Mouse (Mus musculus): Measurements from ENCODE around the gene Jade2.

The Jade2 gene

DNA sequence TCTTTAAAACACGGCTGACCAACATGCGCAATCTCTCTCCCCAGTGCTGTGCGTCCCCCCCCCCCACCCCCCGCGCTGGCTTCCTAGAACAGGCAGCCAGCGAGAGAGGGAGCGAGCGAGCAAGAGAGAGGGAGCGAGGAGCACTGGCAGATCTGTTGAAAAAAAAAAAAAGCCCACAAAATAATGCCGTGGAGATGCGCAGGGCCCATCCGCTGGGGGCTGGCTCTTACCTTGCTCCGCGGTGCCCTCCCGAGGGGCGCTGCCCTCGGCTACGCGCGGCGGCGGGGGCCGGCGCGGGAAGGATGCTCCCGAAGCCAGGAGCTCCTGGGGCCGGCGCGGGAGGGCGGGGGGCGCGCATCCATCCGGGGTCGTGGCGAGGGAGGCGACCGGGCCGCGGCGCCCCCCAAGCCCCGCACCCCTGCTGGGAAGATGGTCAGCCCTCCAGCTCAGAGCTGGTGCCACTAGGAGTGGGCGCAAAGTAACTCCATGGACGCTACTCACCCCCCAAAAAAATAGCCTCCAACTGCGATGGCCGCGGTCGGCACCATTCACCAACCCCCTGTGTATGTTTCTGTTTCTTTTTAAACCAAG, at the start of gene Jade2:
Jade2 (minus strand) TSS at position 573 of the 591 bp plus-strand sequence.
- DNase-seq (ENCODE audit: low read depth, low spot score), result no peak

GRCm38 (mm10) chr11:51904224-51904623, 46.8 kb upstream of the Jade2 start:
- DNase-seq (ENCODE audit: low read depth, low spot score), result no peak

GRCm38 (mm10) chr11:51899691-51900090, 42.2 kb upstream of the Jade2 start:
- no peak for DNase-seq (ENCODE audit: low read depth, low spot score)

DNA sequence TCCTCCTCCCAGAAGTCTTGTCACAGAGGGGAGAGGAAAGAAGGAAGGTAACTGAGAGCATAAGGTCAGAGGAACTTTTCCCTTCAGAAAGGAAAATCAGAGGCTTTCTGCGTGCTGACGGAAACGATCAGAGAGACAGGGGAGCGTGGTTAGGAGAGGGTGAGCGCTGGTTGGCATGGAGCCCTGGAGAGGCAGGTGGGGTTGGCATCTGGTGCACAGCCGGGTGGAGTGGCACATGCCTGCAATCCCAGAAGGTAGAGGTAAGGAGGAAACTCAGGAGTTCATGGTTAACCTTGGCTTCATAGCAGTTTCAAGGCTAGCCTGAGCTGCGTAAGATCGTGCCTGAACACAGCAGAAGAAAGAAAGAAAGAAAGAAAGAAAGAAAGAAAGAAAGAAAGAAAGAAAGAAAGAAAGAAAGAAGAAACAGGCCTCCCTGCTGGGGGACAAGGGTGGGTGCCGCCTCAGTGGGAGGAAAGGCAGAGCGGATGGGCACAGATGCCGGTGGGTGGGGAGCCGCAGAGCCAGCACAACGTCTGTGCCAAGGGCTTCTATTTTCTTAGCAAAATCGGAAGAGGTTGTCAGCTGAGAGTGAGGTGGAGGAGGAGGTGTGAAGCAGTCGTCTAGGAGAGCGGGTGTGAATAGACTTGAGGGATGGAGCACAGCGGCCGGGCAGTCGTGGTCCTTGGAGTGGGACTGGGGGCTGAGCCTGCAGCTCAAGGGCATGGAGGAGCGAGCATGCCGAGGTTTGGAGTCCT, 41.0 kb upstream of the Jade2 start:
- DNase-seq (ENCODE audit: low read depth, low spot score), result no peak

DNA sequence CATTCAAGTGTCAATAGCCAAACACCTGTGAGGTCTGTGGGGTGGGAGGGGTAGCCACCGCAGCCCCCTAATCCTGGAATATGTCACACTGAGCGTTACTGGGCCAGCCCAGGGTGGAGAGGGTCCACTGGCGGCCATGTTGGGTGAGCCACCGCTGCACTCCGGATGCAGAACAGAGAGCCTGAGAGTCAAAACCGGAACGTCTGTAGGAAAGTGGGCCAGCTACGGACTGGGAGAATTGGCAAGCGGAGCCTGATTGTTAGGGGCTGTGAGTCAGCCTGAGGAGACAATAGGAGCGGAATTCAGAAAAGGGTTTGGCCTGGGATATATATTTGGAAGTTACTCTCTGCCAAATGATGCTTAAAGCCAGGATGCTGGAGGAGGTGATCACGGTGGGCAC, 39.9 kb upstream of the Jade2 start:
- no peak for DNase-seq (ENCODE audit: low read depth, low spot score)

GRCm38 (mm10) chr11:51896012-51896411, 38.6 kb upstream of the Jade2 start:
- no peak for DNase-seq (ENCODE audit: low read depth, low spot score)

- DNase-seq (ENCODE audit: low read depth, low spot score), result no peak
Measured at GRCm38 (mm10) chr11:51885681-51886080, 28.2 kb upstream of the Jade2 start.

- DNase-seq (ENCODE audit: low read depth, low spot score), result no peak
Measured at GRCm38 (mm10) chr11:51884092-51884491, 26.6 kb upstream of the Jade2 start.

DNA sequence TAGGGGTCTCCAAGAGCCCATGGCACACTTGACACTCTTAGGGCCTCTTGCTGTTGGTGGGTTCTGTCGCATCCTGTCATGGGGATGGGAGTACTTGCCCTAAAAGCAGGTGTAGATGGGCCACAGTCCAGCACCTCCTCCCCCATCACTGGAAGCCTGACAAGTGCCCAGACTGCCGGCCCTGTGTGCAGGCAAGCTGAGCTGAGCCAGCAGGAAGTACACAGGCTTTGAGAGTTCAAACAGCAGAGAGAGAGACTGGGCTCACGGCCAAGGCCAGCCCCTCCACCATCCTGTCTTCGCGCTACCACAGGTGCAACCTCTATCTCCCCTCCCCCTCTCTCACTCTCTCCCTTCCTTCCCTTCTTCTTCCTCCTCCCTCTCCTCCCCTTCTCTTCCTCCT, 26.2 kb upstream of the Jade2 start:
- no peak for DNase-seq (ENCODE audit: low read depth, low spot score)

- no peak for DNase-seq (ENCODE audit: low read depth, low spot score)
Measured at GRCm38 (mm10) chr11:51881776-51882175, 24.3 kb upstream of the Jade2 start.

DNA sequence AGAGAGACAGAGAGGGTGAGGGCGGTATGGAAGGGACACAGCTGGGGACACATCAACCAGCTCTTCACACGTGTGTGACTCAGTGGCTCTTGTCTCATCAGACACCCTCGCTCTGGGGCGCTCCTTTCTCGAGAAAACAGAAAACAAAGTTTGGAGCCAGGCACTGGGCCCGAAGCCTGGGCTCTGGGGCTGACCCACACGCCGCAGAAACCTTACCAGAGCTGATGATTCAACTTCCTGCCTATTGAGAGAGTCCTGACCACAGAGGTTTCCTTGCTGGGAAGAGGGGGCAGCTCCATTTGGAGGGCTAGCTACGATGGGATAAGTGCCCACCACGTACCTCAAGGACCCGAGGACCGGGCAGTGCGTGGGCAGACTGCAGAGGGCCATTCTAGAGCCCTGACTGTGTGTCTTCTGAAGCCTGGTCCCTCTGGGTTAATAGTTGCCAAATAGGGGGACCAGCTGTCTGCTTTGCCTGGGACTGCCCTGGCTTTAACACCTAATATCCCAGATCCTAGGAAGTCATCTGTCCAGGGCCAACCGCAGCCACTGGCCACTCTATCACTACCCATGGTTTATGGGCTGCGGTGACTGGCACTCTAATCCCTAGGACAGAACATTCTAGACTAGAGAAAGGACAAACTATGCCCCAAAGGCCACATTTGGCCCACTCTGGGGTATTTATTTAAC, 23.7 kb upstream of the Jade2 start:
- no peak for DNase-seq (ENCODE audit: low read depth, low spot score)

GRCm38 (mm10) chr11:51876943-51877344, 19.5 kb upstream of the Jade2 start:
- no peak for DNase-seq (ENCODE audit: low read depth, low spot score)

DNA sequence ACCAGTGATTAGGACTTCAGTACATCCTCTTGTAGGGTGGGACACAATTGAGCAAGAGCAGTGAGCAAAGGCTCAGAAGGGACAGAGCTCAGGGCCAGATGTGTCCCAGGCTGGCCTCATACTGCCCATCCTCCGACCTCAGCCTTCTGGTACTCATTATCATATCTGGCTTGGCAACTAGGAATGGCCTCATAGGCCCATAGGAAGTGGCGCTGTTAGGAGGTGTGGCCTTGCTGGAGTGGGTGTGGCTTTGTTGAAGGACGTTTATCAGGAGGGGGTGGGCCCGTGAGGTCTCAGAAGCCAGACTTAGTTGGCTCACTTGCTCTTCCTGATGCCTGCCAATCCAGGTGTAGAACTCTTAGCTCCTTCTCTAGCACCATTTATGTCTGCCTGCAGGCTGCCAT, 18.3 kb upstream of the Jade2 start:
- no peak for DNase-seq (ENCODE audit: low read depth, low spot score)

DNA sequence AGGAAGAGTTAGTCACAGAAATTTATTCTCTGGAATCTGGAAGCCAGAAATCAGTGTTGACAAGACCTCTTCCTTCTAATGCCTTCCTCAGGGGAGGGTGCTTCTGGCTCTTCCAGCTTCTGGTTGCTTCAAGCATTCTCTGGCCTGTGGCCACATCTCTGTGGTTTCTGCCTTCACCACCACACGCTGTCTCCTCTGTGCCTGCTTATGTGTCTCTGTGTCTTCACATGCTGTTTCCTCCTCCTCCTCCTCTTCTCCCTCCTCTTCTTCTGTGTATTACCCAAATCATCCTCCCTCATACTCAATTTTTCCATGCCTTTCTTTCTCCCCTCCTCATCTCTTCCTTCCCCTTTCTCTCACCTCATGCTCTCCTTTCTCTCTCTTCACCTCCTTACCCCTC, 17.6 kb upstream of the Jade2 start:
- DNase-seq (ENCODE audit: low read depth, low spot score), result no peak

- no peak for DNase-seq (ENCODE audit: low read depth, low spot score)
Measured at GRCm38 (mm10) chr11:51874266-51875036, 17.0 kb upstream of the Jade2 start.

DNA sequence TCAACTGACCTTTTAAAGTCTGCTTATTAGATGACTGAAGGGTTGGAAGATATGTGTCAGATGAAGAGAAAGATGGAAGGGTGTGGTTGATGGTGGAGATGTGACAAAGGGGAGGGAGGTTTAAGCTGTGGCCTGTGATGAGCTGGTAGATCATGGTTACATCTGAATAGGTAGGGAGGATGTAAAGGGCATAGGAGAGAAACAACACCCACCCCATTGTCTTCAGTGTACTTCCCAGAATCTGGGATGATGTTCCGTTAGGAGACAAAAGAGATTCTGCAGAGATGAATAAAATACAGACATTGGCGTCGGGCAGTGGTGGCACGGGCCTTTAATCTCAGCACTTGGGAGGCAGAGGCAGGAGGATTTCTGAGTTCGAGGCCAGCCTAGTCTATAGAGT, 15.7 kb upstream of the Jade2 start:
- no peak for DNase-seq (ENCODE audit: low read depth, low spot score)

DNA sequence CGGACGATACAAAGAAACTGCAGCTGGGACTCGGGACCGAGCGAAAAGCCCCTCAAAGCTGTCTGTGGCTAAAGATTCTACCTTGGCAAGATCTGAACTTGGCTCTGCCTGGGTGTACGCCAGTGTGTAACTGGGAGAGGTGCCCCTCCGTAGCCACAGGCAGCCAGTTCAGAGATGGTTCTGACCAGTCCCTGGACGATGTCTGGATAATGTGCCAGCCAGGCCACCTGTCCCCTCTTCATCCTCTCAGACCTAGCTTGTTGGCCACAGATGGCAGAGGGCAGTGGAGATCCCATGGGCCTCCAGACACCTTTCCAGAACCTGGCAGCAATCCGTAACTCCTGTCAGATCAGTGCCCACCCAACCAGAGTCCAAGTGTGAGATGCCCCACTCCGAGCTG, 9.8 kb upstream of the Jade2 start:
- no peak for DNase-seq (ENCODE audit: low read depth, low spot score)

- DNase-seq (ENCODE audit: low read depth, low spot score), result no peak
Measured at GRCm38 (mm10) chr11:51866020-51866419, 8.6 kb upstream of the Jade2 start.

DNA sequence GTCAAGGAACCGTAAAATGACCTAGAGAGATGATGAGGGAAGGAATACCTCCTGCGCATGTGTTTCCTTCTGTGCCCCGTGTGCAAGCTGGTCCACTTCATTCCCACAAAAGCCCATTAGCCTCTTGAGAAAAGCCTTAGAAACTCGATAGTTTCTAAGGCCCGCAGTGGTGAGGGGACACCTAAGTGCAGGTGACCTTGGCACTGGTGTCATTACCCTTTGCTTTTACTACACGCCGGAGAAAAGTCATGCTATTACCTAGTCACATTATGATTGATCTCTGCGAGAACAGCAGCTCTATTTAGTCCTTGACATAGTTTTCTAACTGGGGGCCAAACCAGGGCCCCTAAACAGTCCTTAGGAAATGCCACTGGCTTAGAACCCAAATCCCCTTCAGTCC, 3.2 kb upstream of the Jade2 start:
- DNase-seq (ENCODE audit: low read depth, low spot score), result no peak

- no peak for DNase-seq (ENCODE audit: low read depth, low spot score)
Measured at GRCm38 (mm10) chr11:51859561-51859960, 2.1 kb upstream of the Jade2 start.

DNA sequence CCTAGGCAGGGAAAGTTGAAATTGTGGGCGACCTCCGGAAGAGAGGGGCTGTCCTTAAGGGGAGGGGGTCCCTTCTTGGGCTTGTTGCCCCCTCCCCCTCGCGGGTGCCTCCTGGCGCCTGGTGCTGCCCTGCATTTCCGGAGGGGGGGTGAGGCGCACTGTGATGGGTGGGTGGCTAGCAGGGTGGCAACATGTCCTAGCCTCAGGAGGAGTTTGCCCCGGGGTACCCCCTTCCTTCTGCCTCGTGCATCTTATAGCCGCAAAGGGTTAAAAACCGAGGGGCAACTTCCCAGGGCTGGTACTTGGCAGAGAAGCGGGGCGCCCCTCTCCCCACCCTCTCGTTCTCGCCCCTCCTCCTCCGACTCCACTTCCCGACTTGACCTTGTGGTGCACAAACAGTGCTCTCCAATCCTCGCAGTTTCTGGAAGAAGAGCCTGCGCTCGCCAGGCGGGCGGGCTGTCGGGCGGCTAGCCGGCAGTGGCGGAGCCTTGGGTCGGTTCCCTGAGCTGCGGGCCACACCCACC, 1.1 kb upstream of the Jade2 start:
- no peak for DNase-seq (ENCODE audit: low read depth, low spot score)
